Mouse (Mus musculus) gastrocnemius, postnatal 14 days (tissue): ENCODE data around the gene Rcl1. TPM values are rescaled to one million over a fixed set of nuclear protein-coding genes. Genes with fewer than 3 reads are reported as not detected.

Experiments used
- DNase-seq: peaks from one replicate; pipeline ENCODE4 v3.0.0; 2021; ENCODE audit warnings: mixed read lengths
- intact Hi-C: fragments of 180-260 bp; cut with DNase I; formaldehyde crosslinking; loops from one replicate; pipeline ENCODE4 v1.15.1; 2025; ENCODE audit warnings: low total_unique reads
- total RNA-seq, 2 experiments: library from RNA; stranded (reverse); gene quantifications; 2 replicates each; pipeline ENCODE4 v1.2.3; 2021

Gene Rcl1
- total RNA-seq, 2 experiments from 2014 or later: 11.2 to 12.9 TPM

DNA sequence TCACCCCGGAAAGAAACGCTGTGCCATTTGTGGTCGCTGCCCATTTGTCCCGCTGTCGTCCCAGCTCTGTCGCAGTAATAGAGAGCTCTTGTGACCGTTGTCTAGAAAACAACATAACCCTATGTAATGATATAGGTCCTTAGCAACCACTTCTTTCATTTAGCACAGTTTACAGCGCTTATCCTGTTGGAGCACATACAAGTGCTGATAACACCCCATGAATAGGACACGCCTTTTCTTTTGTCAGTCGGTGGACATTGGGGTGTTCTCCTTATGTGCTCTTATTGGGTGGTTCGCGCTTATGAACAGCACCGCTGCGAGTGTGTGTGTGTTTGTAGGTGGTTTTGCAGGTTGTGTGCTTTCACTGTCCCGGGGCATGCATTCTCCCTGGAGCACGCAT lies 39.8 kb downstream of the Rcl1 start:
- intact Hi-C loops: no loop called here
- no peak for DNase-seq

DNA sequence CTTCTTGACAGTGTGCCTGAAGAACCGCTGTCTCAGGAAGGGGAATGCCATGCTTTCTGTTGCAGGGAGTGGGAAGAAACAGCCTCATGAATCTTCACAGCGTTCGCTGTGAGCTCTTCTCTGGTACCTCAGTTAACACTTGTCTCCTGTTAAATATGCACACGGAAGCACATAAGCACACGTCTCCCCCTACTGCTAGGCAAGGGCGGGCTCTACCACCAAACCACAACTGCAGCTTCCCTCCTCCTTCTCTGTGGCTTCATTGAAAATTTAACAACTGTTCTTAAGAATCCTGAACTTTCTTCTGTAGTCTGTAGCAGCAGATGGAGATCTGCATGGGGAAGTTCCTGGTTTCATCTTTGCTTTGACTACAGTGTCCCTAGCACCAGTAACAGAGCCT lies 41.1 kb downstream of the Rcl1 start:
- no peak for DNase-seq
- intact Hi-C loops: no loop called here

DNA sequence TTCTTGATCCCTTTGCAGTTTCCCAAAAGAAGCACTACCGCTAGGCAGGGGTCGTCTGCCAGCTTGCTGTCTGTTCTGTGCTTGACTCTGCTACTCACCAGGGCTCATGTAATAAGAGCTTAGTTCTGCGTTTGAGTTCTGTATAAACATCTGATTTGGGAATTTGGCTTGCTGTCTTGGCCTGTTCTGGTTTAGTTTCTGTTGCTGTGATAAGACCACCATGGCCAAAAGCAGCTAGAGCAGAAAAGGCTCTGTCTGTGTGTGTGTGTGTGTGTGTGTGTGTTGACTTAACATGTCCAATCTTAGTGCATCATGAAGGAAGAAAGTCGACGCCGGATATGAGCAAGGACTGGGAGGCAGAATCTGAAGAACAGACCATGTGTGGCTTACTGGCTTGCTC lies 44.2 kb downstream of the Rcl1 start:
- intact Hi-C loops: no loop called here
- no peak for DNase-seq

DNA sequence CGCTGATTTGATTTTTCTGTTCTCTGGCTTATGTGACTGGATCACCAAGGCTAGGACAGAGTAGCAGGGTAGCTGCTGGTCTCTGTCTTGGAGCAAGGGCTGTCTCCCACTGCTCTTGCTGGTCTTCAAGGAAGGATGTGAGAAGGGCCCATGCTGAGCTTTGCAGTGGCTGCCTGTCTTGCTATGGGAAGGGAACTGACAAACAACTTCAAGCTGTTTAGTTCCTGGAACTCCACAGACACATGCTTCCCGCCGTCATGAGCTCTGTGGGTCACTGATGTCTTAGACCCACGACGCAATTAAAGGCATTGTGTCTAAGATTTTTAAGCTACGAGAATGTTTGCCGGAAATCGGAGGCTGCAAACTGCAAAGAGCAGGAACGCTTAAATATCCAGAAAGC lies 45.6 kb downstream of the Rcl1 start:
- intact Hi-C loops: no loop called here

DNA sequence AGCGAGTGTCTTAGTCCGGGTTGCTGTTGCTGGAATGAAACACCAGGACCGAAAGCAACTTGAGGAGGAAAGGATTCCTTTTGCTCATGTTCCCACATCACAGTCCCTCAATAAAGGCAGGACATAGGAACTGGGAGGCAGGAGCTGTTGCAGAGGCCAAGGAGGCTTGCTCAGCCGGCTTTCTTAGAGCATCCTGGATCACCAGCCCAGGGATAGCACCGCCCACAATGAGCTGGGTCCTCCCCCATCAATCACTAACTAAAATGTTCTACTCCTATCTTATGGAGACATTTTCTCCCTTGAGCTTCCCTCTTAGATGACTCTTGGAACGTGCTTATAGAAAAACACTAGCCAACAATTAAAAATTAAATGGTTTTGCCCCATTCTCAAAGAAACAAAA lies 48.4 kb downstream of the Rcl1 start:
- intact Hi-C loops: no loop called here

More for the DNA sequence above, 45.6 kb downstream of the Rcl1 start:
- DNase-seq: no peak

DNA sequence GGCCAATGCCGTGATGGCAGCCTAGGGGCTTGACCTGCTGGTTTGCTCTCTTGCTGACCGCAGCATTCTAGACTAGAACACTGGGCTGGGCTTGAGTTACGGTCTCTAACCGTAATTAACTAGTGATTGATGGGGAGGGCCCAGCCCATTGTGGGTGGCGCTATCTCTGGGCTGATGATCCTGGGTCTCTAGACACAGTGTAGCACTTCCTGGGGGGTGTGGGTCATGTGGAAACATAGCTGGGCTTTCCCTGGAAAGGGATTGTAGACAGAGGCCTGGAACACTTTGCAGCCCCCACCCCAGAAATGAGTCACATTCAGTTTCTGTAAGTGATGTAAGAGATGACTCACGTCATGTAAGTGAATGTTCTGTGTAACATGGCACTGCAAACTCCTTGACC lies 48.9 kb downstream of the Rcl1 start:
- intact Hi-C loops: no loop called here
- DNase-seq: no peak

More for the DNA sequence above, 48.4 kb downstream of the Rcl1 start:
- no peak for DNase-seq

DNA sequence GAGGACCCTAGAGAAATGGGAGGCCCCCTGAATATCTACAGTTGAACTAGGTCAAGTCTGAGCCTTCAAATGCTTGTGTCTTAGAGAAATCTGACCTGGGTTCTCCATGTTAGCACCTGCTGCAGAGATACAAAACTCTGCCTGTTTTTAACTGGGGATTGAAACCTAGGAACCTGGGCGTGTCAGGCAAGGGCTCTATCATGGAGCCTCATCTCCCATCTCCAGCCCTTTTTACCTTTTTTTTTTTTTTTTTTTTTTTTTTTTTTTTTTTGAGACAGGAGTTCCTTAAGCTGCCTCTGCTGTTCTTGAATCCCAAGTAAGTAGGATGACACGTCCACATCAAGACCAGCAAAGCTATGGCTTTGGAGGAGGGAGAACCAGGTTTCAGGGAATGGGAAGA lies 50.3 kb downstream of the Rcl1 start:
- no peak for DNase-seq
- intact Hi-C loops: no loop called here

DNA sequence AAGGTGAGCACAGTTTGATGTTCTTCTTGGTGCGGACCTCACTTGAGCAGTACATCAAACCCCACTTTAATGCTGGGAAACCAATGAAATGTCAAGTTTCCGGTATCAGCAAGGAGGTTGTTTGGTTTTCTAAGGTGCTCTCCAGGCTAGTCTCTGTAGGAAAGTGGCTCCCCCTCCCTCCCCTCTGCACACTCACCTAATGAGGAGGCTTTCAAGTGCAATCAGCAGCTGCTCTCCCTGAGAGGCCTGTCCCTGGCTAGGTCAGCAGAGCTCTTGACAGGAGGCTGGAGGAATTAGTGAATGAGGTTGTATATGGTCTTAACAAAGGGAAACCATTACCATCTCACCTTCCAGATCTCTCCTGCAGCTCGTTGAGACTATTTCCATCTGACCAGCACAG lies 54.4 kb downstream of the Rcl1 start:
- intact Hi-C loops: no loop called here
- DNase-seq: no peak

DNA sequence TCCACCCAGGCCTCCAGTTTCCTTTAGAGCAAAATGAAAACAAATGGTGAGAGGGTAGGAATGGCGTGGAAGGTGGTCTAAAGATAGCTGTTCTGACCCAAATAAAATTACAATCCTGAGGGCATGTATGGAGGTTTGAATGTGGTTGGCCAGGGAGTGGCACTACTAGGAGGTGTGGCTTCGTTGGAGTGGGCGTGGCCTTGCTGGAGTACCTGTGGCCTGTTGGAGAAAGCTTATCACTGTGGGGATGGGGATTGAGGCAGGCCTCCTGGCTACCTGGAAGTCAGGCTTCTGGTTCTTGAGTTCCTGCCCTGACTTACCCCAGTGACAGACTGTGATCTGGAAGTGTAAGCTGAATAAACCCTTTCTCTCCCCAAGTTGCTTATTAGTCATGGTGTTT lies 55.2 kb downstream of the Rcl1 start:
- no peak for DNase-seq
- intact Hi-C loops: no loop called here

GRCm38 (mm10) chr19:29157678-29158466 lies 56.7 kb downstream of the Rcl1 start:
- DNase-seq: no peak
- intact Hi-C loops: no loop called here

GRCm38 (mm10) chr19:29158486-29158885 lies 57.3 kb downstream of the Rcl1 start:
- intact Hi-C loops: no loop called here

GRCm38 (mm10) chr19:29163817-29164527 lies 62.8 kb downstream of the Rcl1 start:
- intact Hi-C loops: no loop called here
- DNase-seq: no peak

More at GRCm38 (mm10) chr19:29158486-29158885, 57.3 kb downstream of the Rcl1 start:
- DNase-seq: no peak

DNA sequence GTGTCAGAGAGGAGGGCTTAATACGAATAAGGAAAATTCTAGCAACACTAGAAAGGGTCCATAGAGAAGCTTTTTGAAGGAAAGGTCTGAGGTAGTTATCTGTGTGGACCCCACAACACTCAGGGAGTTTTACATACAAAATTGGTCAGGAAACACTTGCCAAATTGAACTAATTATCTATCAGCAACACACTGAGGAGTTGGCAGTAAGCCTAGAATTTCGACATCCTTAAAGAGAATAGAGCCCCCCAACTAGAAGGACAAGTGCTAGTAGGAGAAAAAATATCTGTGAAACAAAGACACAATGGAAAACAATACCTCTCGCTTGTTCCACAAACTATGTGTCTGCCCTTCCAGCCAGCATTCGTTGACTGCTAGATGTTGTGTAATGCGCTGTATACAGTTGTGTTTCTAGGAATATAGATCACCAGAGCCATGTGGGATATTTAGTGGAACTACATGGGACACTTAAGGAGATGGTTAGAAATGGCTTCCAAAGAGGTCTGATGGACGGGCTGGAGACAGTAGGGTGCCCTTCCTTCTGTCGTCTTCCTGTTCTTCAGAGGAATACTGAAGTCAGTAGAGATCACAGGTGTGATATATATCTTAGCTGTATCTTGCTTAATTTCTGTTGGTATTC lies 63.5 kb downstream of the Rcl1 start:
- DNase-seq: no peak
- intact Hi-C loops: no loop called here

DNA sequence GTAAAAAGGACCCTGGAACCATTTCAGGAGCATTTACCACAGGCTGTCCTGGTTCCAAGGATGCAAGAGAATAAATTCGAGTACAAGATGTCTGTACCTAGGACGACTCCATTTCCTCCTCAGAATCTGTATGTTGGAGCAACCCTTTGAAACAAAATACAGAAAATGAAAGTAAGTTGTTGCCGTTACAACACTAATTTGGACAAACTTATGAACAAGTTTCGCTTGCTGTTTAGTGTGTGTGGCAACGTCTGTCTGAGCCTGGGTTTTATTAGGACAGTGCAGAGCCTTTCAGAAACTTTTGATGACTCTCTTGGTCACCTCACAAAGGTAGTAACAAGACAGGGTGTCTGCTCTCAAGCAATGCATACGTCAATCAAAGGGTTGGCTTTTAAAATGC lies 66.8 kb downstream of the Rcl1 start:
- DNase-seq: no peak
- intact Hi-C loops: no loop called here

- no peak for DNase-seq
- intact Hi-C loops: no loop called here
Observed at GRCm38 (mm10) chr19:29180336-29180735, 79.2 kb downstream of the Rcl1 start.

GRCm38 (mm10) chr19:29182166-29182565 lies 81.0 kb downstream of the Rcl1 start:
- DNase-seq: no peak
- intact Hi-C loops: no loop called here

DNA sequence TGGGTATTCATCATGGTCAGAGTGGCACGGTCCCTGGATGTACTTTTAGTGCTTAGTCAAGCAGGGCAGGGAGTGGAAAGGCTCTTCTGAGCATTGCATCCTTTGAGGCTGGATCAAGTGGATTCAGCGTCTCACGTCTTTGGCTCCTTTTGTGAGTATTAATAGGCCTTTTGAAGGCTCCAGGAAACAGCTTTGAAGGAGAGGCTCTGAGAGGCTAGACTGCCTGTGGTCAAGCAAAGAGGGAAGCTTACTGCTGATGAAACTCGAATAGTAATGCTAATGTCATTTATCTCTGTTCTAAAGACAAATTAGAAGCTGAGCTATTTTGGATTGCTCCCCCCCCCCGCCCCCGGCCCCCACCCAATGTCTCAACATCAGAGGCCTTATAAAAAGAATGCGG lies 83.9 kb downstream of the Rcl1 start:
- intact Hi-C loops: no loop called here
- DNase-seq: no peak

GRCm38 (mm10) chr19:29185552-29186232 lies 84.5 kb downstream of the Rcl1 start:
- intact Hi-C loops: no loop called here
- no peak for DNase-seq

DNA sequence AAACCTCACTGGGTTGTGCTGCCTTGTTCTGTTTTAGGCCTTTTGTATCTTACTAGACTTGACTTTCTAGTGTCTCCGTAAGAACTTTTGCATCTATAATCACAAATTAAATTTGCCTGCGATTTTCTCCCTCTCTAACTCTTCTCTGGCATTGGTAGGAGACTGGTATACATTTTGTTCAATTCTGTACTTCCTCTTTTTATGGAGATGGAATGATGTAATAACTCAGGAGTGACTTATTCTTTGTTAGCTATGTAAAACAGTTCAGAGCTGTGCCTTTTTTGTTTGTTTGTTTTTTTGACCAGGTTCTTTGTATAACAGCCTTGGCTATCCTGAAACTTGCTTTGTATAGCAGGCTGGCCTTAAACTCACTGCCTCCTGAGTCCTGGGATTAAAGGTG lies 87.7 kb downstream of the Rcl1 start:
- intact Hi-C loops: no loop called here
- no peak for DNase-seq
